Mouse (Mus musculus): ENCODE data around the gene Jam3. TPM values are rescaled to one million over a fixed set of nuclear protein-coding genes. Genes with fewer than 3 reads are reported as not detected.

Gene Jam3
- polyA plus RNA-seq, 1 experiment from 2014 or later = 131 TPM

GRCm38 (mm10) chr9:27140432-27141065 lies 14.7 kb downstream of the Jam3 start:
- no peaks in the 10 kb centered on the region for H3K4me1 ChIP-seq (replicated peaks)
- no peak overlapping the region for H3K27ac ChIP-seq
- H3K36me3 ChIP-seq = peaks cover 36% of the 10 kb centered on the region
- WGBS = 95% methylated on average over 10 of the region's 10 CpGs
- H3K4me3 ChIP-seq (replicated peaks) = no peak overlapping the region
- no peak for ATAC-seq (ENCODE audit: insufficient number of reproducible peaks, insufficient read depth, low FRiP score, low TSS enrichment, low read depth)
- H3K9me3 ChIP-seq = no peaks in the 10 kb centered on the region
- H3K27me3 ChIP-seq = no peaks in the 10 kb centered on the region
- H3K9ac ChIP-seq (replicated peaks) = no peak overlapping the region
- no peak overlapping the region for H3K4me2 ChIP-seq

- 87% methylated on average over 8 of the region's 8 CpGs for WGBS
- H3K27me3 ChIP-seq = no peaks in the 10 kb centered on the region
- H3K9me3 ChIP-seq = no peaks in the 10 kb centered on the region
- no peak overlapping the region for H3K9ac ChIP-seq (replicated peaks)
- no peak overlapping the region for H3K4me3 ChIP-seq (replicated peaks)
- H3K4me1 ChIP-seq (replicated peaks) = no peaks in the 10 kb centered on the region
- no peak overlapping the region for H3K27ac ChIP-seq
- H3K36me3 ChIP-seq = peaks cover 21% of the 10 kb centered on the region
- ATAC-seq (ENCODE audit: insufficient number of reproducible peaks, insufficient read depth, low FRiP score, low TSS enrichment, low read depth) = no peak
- no peak overlapping the region for H3K4me2 ChIP-seq
Observed at GRCm38 (mm10) chr9:27136651-27137050, 18.6 kb downstream of the Jam3 start.

DNA sequence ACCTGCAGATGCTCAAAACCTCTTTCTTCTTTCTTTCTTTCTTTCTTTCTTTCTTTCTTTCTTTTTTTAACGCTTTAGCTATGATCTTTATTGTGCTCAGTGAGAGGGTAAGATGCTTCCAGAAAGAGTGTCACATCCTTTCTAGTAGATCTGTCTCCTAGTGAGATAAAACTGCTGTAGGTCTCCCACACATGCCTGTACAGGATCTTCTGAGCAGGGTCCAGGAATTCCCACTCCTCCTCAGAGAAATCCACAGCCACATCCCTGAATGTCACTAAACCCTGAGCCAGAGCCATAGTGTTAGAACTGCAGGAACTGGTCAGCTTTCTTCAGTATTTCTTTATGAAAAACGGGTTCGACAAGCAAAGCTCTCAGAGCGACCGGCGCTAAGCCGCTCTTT lies 19.8 kb downstream of the Jam3 start:
- no peaks in the 10 kb centered on the region for H3K4me1 ChIP-seq (replicated peaks)
- peaks cover 8% of the 10 kb centered on the region; the same call in 1 of the 2 replicates for H3K36me3 ChIP-seq
- H3K4me2 ChIP-seq = no peak overlapping the region
- no peak overlapping the region for H3K9ac ChIP-seq (replicated peaks)
- no peak overlapping the region for H3K27ac ChIP-seq
- H3K27me3 ChIP-seq = no peaks in the 10 kb centered on the region
- H3K9me3 ChIP-seq = no peaks in the 10 kb centered on the region
- H3K4me3 ChIP-seq (replicated peaks) = no peak overlapping the region
- ATAC-seq (ENCODE audit: insufficient number of reproducible peaks, insufficient read depth, low FRiP score, low TSS enrichment, low read depth) = no peak
- WGBS = 90% methylated on average over 7 of the region's 7 CpGs

- H3K9me3 ChIP-seq = no peaks in the 10 kb centered on the region
- H3K4me1 ChIP-seq (replicated peaks) = no peaks in the 10 kb centered on the region
- H3K27ac ChIP-seq = no peak overlapping the region
- WGBS = 74% methylated on average over 1 of the region's 1 CpGs
- no peak overlapping the region for H3K4me2 ChIP-seq
- peaks cover 8% of the 10 kb centered on the region; the same call in 1 of the 2 replicates for H3K36me3 ChIP-seq
- H3K9ac ChIP-seq (replicated peaks) = no peak overlapping the region
- no peaks in the 10 kb centered on the region for H3K27me3 ChIP-seq
- H3K4me3 ChIP-seq (replicated peaks) = no peak overlapping the region
- ATAC-seq (ENCODE audit: insufficient number of reproducible peaks, insufficient read depth, low FRiP score, low TSS enrichment, low read depth) = no peak
Observed at GRCm38 (mm10) chr9:27134410-27134809, 20.8 kb downstream of the Jam3 start.

GRCm38 (mm10) chr9:27128629-27129028 lies 26.6 kb downstream of the Jam3 start:
- Histone ChIP-seq H3K4me1 (replicated peaks) (no peaks in the 10 kb centered on the region), H3K4me3 (replicated peaks) (no peak overlapping the region)
- WGBS = 73% methylated on average over 4 of the region's 4 CpGs

GRCm38 (mm10) chr9:27126543-27126942 lies 28.7 kb downstream of the Jam3 start:
- no peak overlapping the region for H3K9ac ChIP-seq (replicated peaks)
- WGBS = 85% methylated on average over 6 of the region's 6 CpGs

More at GRCm38 (mm10) chr9:27128629-27129028, 26.6 kb downstream of the Jam3 start:
- Histone ChIP-seq H3K9ac (replicated peaks) (no peak overlapping the region), H3K27ac (no peak overlapping the region), H3K9me3 (no peaks in the 10 kb centered on the region), H3K27me3 (no peaks in the 10 kb centered on the region), H3K4me2 (no peak overlapping the region), H3K36me3 (peaks cover 4% of the 10 kb centered on the region; the same call in 1 of the 2 replicates)
- no peak for ATAC-seq (ENCODE audit: insufficient number of reproducible peaks, insufficient read depth, low FRiP score, low TSS enrichment, low read depth)

GRCm38 (mm10) chr9:27125450-27125849 lies 29.8 kb downstream of the Jam3 start:
- Histone ChIP-seq H3K9ac (replicated peaks) (no peak overlapping the region), H3K36me3 (no peaks in the 10 kb centered on the region; the same call in 1 of the 2 replicates), H3K4me3 (replicated peaks) (no peak overlapping the region), H3K27ac (no peak overlapping the region), H3K4me1 (replicated peaks) (peaks cover 4% of the 10 kb centered on the region; the same call in 1 of the 2 replicates), H3K9me3 (no peaks in the 10 kb centered on the region), H3K4me2 (no peak overlapping the region), H3K27me3 (no peaks in the 10 kb centered on the region)
- ATAC-seq (ENCODE audit: insufficient number of reproducible peaks, insufficient read depth, low FRiP score, low TSS enrichment, low read depth) = no peak
- WGBS = 65% methylated on average over 6 of the region's 6 CpGs

More at GRCm38 (mm10) chr9:27126543-27126942, 28.7 kb downstream of the Jam3 start:
- ATAC-seq (ENCODE audit: insufficient number of reproducible peaks, insufficient read depth, low FRiP score, low TSS enrichment, low read depth) = no peak
- no peak overlapping the region for H3K4me3 ChIP-seq (replicated peaks)
- H3K4me2 ChIP-seq = no peak overlapping the region
- no peaks in the 10 kb centered on the region; the same call in 1 of the 2 replicates for H3K4me1 ChIP-seq (replicated peaks)
- H3K27me3 ChIP-seq = no peaks in the 10 kb centered on the region
- no peaks in the 10 kb centered on the region; the same call in 1 of the 2 replicates for H3K36me3 ChIP-seq
- no peaks in the 10 kb centered on the region for H3K9me3 ChIP-seq
- no peak overlapping the region for H3K27ac ChIP-seq

DNA sequence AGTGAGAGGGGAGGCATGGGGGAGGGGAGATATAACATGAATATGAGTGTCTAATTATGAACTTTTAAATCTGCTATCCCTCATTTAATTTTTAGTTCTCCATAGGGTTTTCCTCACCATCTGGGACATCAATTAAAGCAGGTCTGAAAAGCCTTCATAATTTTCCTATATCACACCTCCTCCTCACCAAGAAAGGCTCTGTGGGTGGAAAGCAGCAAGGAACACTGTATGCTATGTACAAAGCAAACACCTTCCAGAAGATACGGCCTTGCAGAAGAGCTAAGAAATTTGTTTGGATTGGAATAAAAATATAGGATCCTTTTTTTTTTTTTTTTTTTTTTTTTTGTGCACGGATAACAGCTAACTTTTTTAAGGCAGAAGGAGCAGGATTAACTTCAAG lies 31.3 kb downstream of the Jam3 start:
- Histone ChIP-seq H3K27ac (no peak overlapping the region), H3K4me2 (no peak overlapping the region), H3K4me1 (replicated peaks) (peaks cover 5% of the 10 kb centered on the region; the same call in 1 of the 2 replicates), H3K4me3 (replicated peaks) (no peak overlapping the region), H3K36me3 (no peaks in the 10 kb centered on the region; the same call in 1 of the 2 replicates), H3K27me3 (no peaks in the 10 kb centered on the region), H3K9ac (replicated peaks) (no peak overlapping the region), H3K9me3 (no peaks in the 10 kb centered on the region)
- 86% methylated on average over 2 of the region's 2 CpGs for WGBS
- no peak for ATAC-seq (ENCODE audit: insufficient number of reproducible peaks, insufficient read depth, low FRiP score, low TSS enrichment, low read depth)

DNA sequence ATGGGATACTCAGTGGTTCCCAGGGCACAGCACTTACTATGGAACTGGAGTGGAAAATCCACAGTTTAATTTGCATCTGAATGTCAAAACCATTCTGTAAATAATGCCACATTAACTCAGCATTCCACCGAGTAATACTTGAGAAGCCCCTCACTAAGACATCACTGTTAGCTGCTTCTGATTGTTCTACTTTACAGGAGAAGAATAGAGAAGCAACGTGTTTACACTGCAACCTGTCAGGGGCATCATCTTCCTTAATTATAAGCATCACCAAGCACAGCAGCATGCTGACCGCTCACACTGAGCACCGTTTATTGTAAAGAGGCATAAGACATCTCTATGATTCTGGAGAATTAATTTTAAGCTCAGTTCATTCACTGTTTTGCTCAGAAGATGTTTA lies 32.3 kb downstream of the Jam3 start:
- no peak for ATAC-seq (ENCODE audit: insufficient number of reproducible peaks, insufficient read depth, low FRiP score, low TSS enrichment, low read depth)
- 90% methylated on average over 4 of the region's 4 CpGs for WGBS

GRCm38 (mm10) chr9:27122076-27122475 lies 33.1 kb downstream of the Jam3 start:
- ATAC-seq (ENCODE audit: insufficient number of reproducible peaks, insufficient read depth, low FRiP score, low TSS enrichment, low read depth) = no peak
- H3K27ac ChIP-seq = no peak overlapping the region
- H3K27me3 ChIP-seq = no peaks in the 10 kb centered on the region
- 91% methylated on average over 4 of the region's 4 CpGs for WGBS
- H3K9me3 ChIP-seq = no peaks in the 10 kb centered on the region
- H3K4me2 ChIP-seq = no peak overlapping the region
- no peaks in the 10 kb centered on the region; the same call in 1 of the 2 replicates for H3K36me3 ChIP-seq
- no peak overlapping the region for H3K4me3 ChIP-seq (replicated peaks)
- no peak overlapping the region for H3K9ac ChIP-seq (replicated peaks)
- H3K4me1 ChIP-seq (replicated peaks) = peaks cover 5% of the 10 kb centered on the region; the same call in 1 of the 2 replicates

More for the DNA sequence above, 32.3 kb downstream of the Jam3 start:
- no peaks in the 10 kb centered on the region; the same call in 1 of the 2 replicates for H3K36me3 ChIP-seq
- peaks cover 5% of the 10 kb centered on the region; the same call in 1 of the 2 replicates for H3K4me1 ChIP-seq (replicated peaks)
- no peaks in the 10 kb centered on the region for H3K27me3 ChIP-seq
- no peak overlapping the region for H3K27ac ChIP-seq
- no peak overlapping the region for H3K9ac ChIP-seq (replicated peaks)
- no peak overlapping the region for H3K4me2 ChIP-seq
- H3K4me3 ChIP-seq (replicated peaks) = no peak overlapping the region
- H3K9me3 ChIP-seq = no peaks in the 10 kb centered on the region

- H3K36me3 ChIP-seq = no peaks in the 10 kb centered on the region; the same call in 1 of the 2 replicates
- no peak overlapping the region for H3K4me3 ChIP-seq (replicated peaks)
- H3K27me3 ChIP-seq = no peaks in the 10 kb centered on the region
- H3K4me2 ChIP-seq = no peak overlapping the region
- 83% methylated on average over 9 of the region's 9 CpGs for WGBS
- peaks cover 5% of the 10 kb centered on the region; the same call in 1 of the 2 replicates for H3K4me1 ChIP-seq (replicated peaks)
- H3K9ac ChIP-seq (replicated peaks) = no peak overlapping the region
- no peak overlapping the region for H3K27ac ChIP-seq
- H3K9me3 ChIP-seq = no peaks in the 10 kb centered on the region
- ATAC-seq (ENCODE audit: insufficient number of reproducible peaks, insufficient read depth, low FRiP score, low TSS enrichment, low read depth) = no peak
Observed at GRCm38 (mm10) chr9:27121254-27121653, 34.0 kb downstream of the Jam3 start.

DNA sequence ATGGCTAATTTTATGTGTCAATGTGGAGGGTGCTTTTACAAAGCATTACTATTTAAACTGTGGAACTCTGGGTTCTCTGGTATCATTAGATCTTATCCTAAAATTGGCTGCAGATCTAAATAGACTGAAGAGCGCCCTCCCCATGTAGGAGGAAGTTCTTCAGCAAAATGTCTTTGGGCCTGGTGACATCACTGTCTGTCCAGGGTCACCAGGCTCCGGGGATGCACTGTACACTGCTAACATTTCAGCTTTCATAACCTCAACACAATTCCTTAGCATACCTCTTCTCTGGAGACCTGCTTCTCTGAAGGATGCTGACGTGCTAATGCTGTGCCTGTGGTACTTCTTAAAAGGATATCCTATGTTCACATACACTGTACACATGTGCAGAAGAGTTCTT lies 43.5 kb downstream of the Jam3 start:
- peaks cover 18% of the 10 kb centered on the region for H3K4me1 ChIP-seq (replicated peaks)
- H3K9ac ChIP-seq (replicated peaks) = no peak overlapping the region
- H3K27me3 ChIP-seq = no peaks in the 10 kb centered on the region
- ATAC-seq (ENCODE audit: insufficient number of reproducible peaks, insufficient read depth, low FRiP score, low TSS enrichment, low read depth) = no peak
- WGBS = 91% methylated on average over 3 of the region's 3 CpGs
- no peak overlapping the region for H3K27ac ChIP-seq
- H3K36me3 ChIP-seq = no peaks in the 10 kb centered on the region
- no peaks in the 10 kb centered on the region for H3K9me3 ChIP-seq
- H3K4me2 ChIP-seq = no peak overlapping the region
- no peak overlapping the region for H3K4me3 ChIP-seq (replicated peaks)
